Mouse (Mus musculus): ENCODE data around the gene Ankrd10. TPM values are rescaled to one million over a fixed set of nuclear protein-coding genes. Genes with fewer than 3 reads are reported as not detected.
"Not testable (repeated sequence)": the region's sequence is repeated elsewhere in the genome, so short reads cannot be mapped to it uniquely, and the experiment has no call there.

The Ankrd10 gene
- polyA plus RNA-seq, 1 experiment from 2014 or later: 87.4 TPM

DNA sequence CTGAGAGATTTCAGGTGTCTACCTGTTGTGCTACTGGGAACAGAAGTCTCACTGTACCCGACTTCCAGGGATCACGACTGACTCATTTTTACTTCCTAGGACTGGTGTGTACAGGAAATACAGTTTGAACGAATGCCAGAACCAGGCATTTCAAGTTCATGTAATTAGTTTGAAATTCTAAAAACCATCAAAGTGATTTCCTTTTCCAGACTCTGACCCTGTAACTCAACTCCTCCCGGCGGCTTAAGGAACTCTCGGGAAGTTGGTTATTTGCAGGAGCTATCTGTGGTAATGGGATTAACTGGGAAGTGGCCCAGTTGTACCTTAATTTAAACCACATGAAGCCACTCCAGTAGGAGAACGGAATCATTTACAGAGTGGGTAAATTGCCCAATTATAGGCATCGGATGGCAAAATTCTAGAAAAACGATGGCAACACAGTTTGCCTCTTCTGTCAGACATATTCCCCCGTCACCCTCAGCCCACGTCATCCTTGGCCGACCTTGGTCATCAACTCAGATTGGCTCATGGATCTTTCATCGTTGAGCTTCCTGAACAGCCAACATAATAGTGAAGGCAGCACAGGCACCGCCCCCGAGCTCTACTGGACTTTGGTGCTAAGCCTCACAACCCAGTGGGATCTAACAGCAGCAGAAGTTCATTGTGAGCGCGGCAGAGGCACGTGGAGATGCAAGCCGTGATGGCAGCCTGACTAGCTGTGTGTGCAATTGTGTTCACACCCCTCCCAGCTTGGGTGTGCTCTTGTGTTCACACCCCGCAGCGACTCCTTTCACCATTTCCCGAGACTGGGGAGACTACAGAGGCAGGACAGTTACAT, 66.1 kb downstream of the Ankrd10 start:
- Histone ChIP-seq H3K27ac (no peak overlapping the region), H3K9me3 (no peaks in the 10 kb centered on the region), H3K27me3 (no peaks in the 10 kb centered on the region), H3K4me3 (no peak overlapping the region), H3K36me3 (peaks cover 42% of the 10 kb centered on the region), H3K9ac (no peak overlapping the region), H3K4me1 (replicated peaks) (no peaks in the 10 kb centered on the region), H3K4me2 (no peak overlapping the region)
- WGBS: 89% methylated on average over 22 of the region's 22 CpGs
- no peak for ATAC-seq (ENCODE audit: low FRiP score)

DNA sequence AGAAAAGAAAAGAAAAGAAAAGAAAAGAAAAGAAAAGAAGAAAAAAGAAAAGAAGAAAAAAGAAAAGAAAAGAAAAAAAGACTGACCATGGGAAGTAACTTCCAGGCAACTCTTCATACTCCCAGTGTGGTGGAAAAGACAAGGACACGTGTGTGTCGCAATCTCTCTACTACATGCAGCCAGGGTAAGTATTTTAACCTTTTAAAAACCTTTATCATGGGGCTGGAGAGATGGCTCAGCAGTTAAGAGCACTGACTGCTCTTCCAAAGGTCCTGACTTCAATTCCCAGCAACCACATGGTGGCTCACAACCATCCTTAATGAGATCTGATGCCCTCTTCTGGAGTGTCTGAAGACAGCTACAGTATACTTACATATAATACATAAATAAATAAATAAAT, 67.4 kb downstream of the Ankrd10 start:
- not testable (repeated sequence) for H3K27ac ChIP-seq; H3K4me2 ChIP-seq; H3K9ac ChIP-seq; H3K9me3 ChIP-seq; H3K4me1 ChIP-seq (replicated peaks); H3K4me3 ChIP-seq; H3K27me3 ChIP-seq; ATAC-seq (ENCODE audit: low FRiP score)
- H3K36me3 ChIP-seq: peaks cover 55% of the 10 kb centered on the region
- WGBS: 97% methylated on average over 2 of the region's 2 CpGs

DNA sequence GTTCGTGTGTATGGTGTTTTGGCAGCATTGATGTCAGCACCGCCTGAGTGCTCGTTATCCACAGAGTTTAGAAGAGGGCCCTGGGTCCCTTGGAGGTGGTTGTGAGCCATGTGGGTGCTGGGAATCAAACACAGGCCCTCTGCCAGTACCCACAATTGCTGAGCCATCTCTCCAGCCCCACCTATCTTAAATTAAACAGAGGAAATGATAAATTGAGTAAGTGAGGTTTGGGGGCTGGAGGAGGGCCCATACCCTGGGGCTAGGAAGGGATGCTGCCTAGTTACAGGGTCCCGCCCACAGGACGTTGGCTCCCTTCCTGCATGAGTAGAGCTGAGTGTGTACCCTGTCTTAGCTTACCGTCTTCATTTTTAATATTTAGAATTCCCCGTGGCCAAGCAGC, 70.8 kb downstream of the Ankrd10 start:
- no peaks in the 10 kb centered on the region for H3K9me3 ChIP-seq
- no peak overlapping the region for H3K4me2 ChIP-seq
- no peaks in the 10 kb centered on the region for H3K27me3 ChIP-seq
- no peak overlapping the region for H3K27ac ChIP-seq
- peaks cover 64% of the 10 kb centered on the region for H3K36me3 ChIP-seq
- WGBS: 94% methylated on average over 7 of the region's 7 CpGs
- ATAC-seq (ENCODE audit: low FRiP score): no peak
- no peak overlapping the region for H3K4me3 ChIP-seq
- H3K9ac ChIP-seq: no peak overlapping the region
- H3K4me1 ChIP-seq (replicated peaks): peaks cover 8% of the 10 kb centered on the region

DNA sequence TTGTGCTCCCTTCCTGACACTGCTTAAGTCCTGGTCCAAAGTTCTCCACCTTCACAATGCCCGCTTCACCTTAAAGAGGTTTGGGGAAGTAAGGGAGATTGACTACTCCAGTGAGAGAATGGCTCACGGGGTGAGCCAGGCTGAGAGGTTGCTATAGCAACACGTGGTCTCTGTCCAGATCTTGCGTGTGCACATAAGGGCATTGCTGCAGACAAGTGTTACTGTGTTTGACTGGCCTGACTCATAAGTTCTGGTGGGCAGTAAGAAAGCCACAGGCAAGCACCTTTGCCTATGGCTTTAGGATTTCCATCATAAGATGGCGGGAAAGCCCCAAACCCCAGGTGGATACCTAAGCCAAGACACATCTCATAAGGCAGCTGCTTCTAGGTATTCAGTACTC, 71.3 kb downstream of the Ankrd10 start:
- H3K9me3 ChIP-seq: no peaks in the 10 kb centered on the region
- H3K9ac ChIP-seq: no peak overlapping the region
- H3K4me2 ChIP-seq: no peak overlapping the region
- no peaks in the 10 kb centered on the region for H3K27me3 ChIP-seq
- H3K27ac ChIP-seq: no peak overlapping the region
- peaks cover 61% of the 10 kb centered on the region for H3K36me3 ChIP-seq
- H3K4me3 ChIP-seq: no peak overlapping the region
- WGBS: 88% methylated on average over 5 of the region's 5 CpGs
- ATAC-seq (ENCODE audit: low FRiP score): no peak
- H3K4me1 ChIP-seq (replicated peaks): peaks cover 12% of the 10 kb centered on the region

Small RNA genes lying within 50 kb of the gene (microRNA-seq; reads per million reads assigned to microRNA genes)
- 3.3 reads per million, percentile 8 among the genes with 10 or more reads in this experiment for gene Mir7238

Other genes with a start within 250 kb of the Ankrd10 start
- 1.1 and 1.8 TPM in 2 replicates for gene Rab20, start 157.0 kb downstream of the Ankrd10 start, polyA plus RNA-seq (2015; fragmentation: Nextera tagmentation; extraction: Ambion mirVana)
- gene Naxd, start 138.3 kb downstream of the Ankrd10 start, polyA plus RNA-seq (2015; fragmentation: Nextera tagmentation; extraction: Ambion mirVana): 153 and 161 TPM in 2 replicates
- gene Cars2, start 85.0 kb downstream of the Ankrd10 start, polyA plus RNA-seq (2015; fragmentation: Nextera tagmentation; extraction: Ambion mirVana): 22.6 and 23.8 TPM in 2 replicates
- 40.7 and 44.7 TPM in 2 replicates for gene Ing1, start 80.2 kb downstream of the Ankrd10 start, polyA plus RNA-seq (2015; fragmentation: Nextera tagmentation; extraction: Ambion mirVana)
- not detected in 2 replicates for gene 1700016D06Rik, start 65.3 kb upstream of the Ankrd10 start, polyA plus RNA-seq (2015; fragmentation: Nextera tagmentation; extraction: Ambion mirVana)
- gene Arhgef7, start 92.0 kb upstream of the Ankrd10 start, polyA plus RNA-seq (2015; fragmentation: Nextera tagmentation; extraction: Ambion mirVana): 62.4 and 62.5 TPM in 2 replicates
- 0.39 and 0.44 TPM in 2 replicates for gene Tex29, start 204.7 kb upstream of the Ankrd10 start, polyA plus RNA-seq (2015; fragmentation: Nextera tagmentation; extraction: Ambion mirVana)

Measured in hindbrain, embryonic 13.5 days (tissue).